Mouse (Mus musculus) heart, embryonic 10.5 days (tissue): ENCODE measurements around the gene Esp3. TPM values are rescaled to one million over a fixed set of nuclear protein-coding genes. Genes with fewer than 3 reads are reported as not detected.
"Not testable (repeated sequence)": the region's sequence is repeated elsewhere in the genome, so short reads cannot be mapped to it uniquely, and the experiment has no call there.

Experiments
- DNase-seq: peaks from one replicate; pipeline ENCODE4 v3.0.0-alpha.2; 2017; ENCODE audit warnings: low spot score
- H3K27ac ChIP-seq: fragments of 300-500 bp; sonication (generic); 2 replicates; pipeline ENCODE4 v1.5.1; 2016; ENCODE audit warnings: mild to moderate bottlenecking
- H3K27me3 ChIP-seq: fragments of 300-500 bp; sonication (generic); 2 replicates; pipeline ENCODE4 v1.6.1; 2016; ENCODE audit warnings: mild to moderate bottlenecking; ENCODE audit not compliant: poor library complexity, insufficient read depth, severe bottlenecking
- H3K36me3 ChIP-seq: fragments of 300-500 bp; sonication (generic); 2 replicates; pipeline ENCODE4 v1.6.1; 2016; ENCODE audit warnings: mild to moderate bottlenecking, moderate library complexity
- H3K4me1 ChIP-seq: fragments of 300-500 bp; sonication (generic); 2 replicates; pipeline ENCODE4 v1.6.1; 2016; ENCODE audit warnings: mild to moderate bottlenecking
- H3K4me3 ChIP-seq: fragments of 300-500 bp; sonication (generic); 2 replicates; pipeline ENCODE4 v1.5.1; 2016; ENCODE audit warnings: mild to moderate bottlenecking, moderate library complexity
- H3K9me3 ChIP-seq: fragments of 300-500 bp; sonication (generic); 2 replicates; pipeline ENCODE4 v1.6.1; 2016; ENCODE audit warnings: mild to moderate bottlenecking, moderate library complexity
- WGBS: fragments of 180-500 bp; shearing (Covaris S2); methylation state at CpG from one replicate; pipeline ENCODE4 v1.1.7; 2016; 5-methylcytosine and 5-hydroxymethylcytosine counted together
- polyA plus RNA-seq: library from polyadenylated mRNA; unstranded; fragments of >200 nt; fragmentation: Nextera tagmentation; extraction: Ambion mirVana; gene quantifications from 2 replicates; pipeline ENCODE4 v1.2.1, GENCODE M21; 2016

The Esp3 gene
- polyA plus RNA-seq, result not detected in 2 replicates

DNA sequence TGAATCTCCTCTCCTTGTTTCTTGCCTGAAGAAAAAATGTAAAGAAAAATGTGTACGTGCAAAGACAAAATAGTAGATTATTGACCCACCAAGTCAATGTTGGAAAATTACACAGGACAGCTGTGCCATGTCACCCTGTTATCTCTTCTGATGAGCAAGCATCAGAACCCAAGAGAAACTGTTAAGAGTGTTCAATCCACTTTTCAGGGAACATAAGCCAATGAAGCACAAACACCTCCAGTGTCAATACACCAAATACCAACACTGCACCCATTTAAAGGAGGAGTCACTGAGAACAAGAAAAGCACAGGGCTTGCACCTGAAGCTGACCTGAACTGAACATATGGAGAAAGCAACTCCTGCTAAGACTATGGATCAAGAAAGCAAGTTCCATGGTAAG, at the start of gene Esp3:
Gene Esp3 (plus strand): TSS at position 301 of the 400 bp plus-strand sequence.
- not testable (repeated sequence) for H3K4me3 ChIP-seq, DNase-seq, H3K9me3 ChIP-seq, H3K27me3 ChIP-seq, H3K36me3 ChIP-seq, H3K27ac ChIP-seq, H3K4me1 ChIP-seq
- 73% methylated on average over 1 of the region's 1 CpGs for WGBS

DNA sequence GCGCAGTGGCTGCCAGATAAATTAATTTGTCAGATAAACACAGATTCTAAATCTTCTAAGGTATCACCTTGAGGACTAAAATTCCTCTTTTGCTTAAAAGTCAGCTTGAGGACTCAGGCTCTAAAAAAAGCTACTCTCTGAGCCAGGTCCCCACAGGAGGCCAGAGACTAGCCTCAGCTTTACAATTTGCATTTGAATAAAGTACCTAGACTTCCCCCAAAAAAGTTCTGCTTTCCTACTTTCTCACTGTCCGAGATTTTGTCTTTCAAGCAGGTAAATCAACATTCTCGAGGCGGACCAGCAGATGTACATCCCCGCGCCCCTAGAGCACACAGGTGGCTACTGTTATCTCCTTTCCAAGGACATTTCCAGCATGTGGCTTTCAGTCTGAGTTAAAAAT, 48.0 kb upstream of the Esp3 start:
- H3K4me3 ChIP-seq, H3K9me3 ChIP-seq, H3K4me1 ChIP-seq, H3K27ac ChIP-seq, H3K36me3 ChIP-seq, DNase-seq, H3K27me3 ChIP-seq: not testable (repeated sequence)
- 49% methylated on average over 6 of the region's 6 CpGs for WGBS

DNA sequence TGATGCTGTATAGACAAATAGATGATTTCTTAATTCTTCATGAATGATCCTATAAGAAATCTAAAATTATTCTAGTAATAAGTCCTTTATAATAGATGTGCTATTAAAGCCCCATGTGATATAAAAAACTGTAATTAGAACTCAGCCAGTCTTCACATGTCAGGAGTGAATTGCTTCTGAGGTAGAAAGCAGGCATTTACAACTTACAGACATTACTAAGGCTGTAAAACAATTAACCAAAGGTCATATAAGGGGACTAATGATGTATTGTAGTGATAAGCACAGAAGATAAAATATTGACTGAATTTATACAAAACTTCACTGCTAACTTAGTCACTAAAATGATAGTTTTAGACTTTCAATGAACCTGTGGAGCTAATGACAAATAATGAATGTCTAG, 40.6 kb upstream of the Esp3 start:
- Histone ChIP-seq H3K4me1 (no peaks in the 10 kb centered on the region), H3K27ac (no peak overlapping the region), H3K27me3 (no peaks in the 10 kb centered on the region), H3K4me3 (no peak overlapping the region), H3K9me3 (no peaks in the 10 kb centered on the region), H3K36me3 (no peaks in the 10 kb centered on the region)
- no peak for DNase-seq

DNA sequence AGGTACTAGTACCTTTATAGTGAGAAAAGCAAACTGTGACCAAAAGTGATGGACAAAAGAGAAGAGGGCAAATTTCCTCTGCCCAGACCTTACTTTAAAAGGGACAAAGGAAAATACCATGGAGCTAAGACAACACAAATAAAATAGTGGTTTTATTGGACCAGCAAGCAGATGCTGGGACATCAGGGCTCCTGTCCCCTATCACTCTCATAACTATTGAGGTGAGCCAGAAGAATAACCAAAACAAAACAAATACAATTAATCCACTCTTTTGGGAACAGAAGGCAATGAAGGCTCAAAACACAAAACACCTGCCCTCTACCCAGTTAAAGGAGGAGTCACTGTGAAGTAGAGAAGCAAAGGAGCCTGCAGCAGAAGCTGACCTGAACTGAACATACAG, 33.6 kb upstream of the Esp3 start, which contains the start of gene Esp4:
Gene Esp4 (plus strand): TSS at position 301 of the 400 bp plus-strand sequence.
- H3K36me3 ChIP-seq, result no peaks in the 10 kb centered on the region
- H3K4me3 ChIP-seq, result no peak within 1 kb of the TSS
- DNase-seq, result no peak
- no peaks in the 10 kb centered on the region for H3K27me3 ChIP-seq
- H3K9me3 ChIP-seq, result no peaks in the 10 kb centered on the region
- no peak within 1 kb of the TSS for H3K27ac ChIP-seq
- H3K4me1 ChIP-seq, result no peaks in the 10 kb centered on the region

DNA sequence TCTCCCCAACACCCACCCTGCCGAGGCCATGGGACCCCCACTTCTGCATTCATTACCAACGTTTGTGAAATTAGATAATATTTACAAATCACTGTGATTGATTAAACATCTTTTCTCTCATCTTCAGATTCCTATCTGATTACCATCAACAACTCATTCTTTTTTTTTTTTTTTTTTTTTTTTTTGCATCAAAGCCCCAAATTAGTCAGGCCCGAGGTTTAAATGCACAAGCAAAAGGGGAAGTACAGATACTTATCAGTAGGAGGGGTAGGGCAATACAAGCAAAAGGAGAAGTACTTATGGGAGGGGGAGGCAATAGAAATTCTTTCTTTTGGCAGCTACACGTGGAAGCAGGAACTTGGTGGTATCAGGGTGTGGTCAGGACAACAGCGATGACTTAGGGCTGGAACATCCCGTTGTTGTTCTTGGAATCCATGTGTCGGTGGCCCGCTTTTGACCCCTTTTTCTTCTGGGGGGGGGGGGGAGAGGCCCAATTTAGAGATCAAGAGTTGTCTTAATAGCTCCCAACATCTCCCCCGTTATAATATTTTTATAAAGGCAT, 30.3 kb downstream of the Esp3 start:
- not testable (repeated sequence) for H3K4me3 ChIP-seq, H3K27ac ChIP-seq, H3K27me3 ChIP-seq, DNase-seq, H3K36me3 ChIP-seq, H3K9me3 ChIP-seq, H3K4me1 ChIP-seq
- 64% methylated on average over 7 of the region's 9 CpGs for WGBS

DNA sequence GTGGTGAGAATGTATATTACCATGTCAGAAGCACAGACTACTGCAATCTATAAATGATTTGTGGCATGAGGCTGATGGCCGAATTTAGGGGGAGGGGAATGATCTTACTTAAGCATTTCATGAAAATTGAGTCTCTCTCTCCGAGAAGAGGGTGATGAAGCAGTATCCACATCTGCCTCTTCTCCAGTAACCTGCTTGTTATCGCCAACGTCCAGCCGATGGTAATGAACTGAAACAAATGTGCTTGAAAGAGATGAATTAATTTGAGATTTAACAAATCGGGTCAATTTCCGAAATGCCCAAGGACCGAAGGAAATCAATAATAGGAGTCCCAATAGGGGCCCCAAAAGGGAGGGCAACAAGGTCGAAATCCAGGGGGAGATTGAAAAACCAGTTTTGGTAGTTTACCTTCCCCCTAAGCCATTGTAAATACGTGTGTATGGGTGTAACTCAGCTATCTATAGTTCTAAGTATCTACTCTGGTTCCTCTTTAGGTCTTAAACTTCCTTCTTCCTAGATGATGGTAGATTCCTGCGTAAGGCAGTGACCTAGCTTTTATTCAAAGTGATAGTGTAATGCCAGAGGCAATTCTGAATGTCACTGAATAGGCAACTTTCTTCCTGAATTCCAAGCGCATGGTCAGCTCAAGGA, 31.4 kb downstream of the Esp3 start:
- not testable (repeated sequence) for H3K36me3 ChIP-seq, H3K4me3 ChIP-seq, H3K9me3 ChIP-seq, H3K27ac ChIP-seq, H3K27me3 ChIP-seq, H3K4me1 ChIP-seq, DNase-seq
- 83% methylated on average over 12 of the region's 12 CpGs for WGBS

Other genes with a start within 250 kb of the Esp3 start
- not detected in 2 replicates for gene Esp8, start 112.1 kb upstream of the Esp3 start, polyA plus RNA-seq
- not detected in 2 replicates for gene Esp6, start 70.6 kb upstream of the Esp3 start, polyA plus RNA-seq
- gene Esp4, start 33.5 kb upstream of the Esp3 start, polyA plus RNA-seq, result not detected in 2 replicates
- not detected in 2 replicates for gene Esp1, start 95.0 kb downstream of the Esp3 start, polyA plus RNA-seq
- gene Crisp2, start 174.9 kb downstream of the Esp3 start, polyA plus RNA-seq, result not detected in 2 replicates
- 17.4 and 19.3 TPM in 2 replicates for gene Rhag, start 179.1 kb downstream of the Esp3 start, polyA plus RNA-seq
- 3.3 and 3.4 TPM in 2 replicates for gene 9130008F23Rik, start 248.5 kb downstream of the Esp3 start, polyA plus RNA-seq